Mouse (Mus musculus) forebrain, embryonic 12.5 days (tissue): Measurements from ENCODE around the gene Pold4. TPM values are rescaled to one million over a fixed set of nuclear protein-coding genes. Genes with fewer than 3 reads are reported as not detected.

Experiments used
- ATAC-seq: fragments of 200-750 bp; cut with Nextera tagmentation; 2 replicates; pipeline ENCODE4 v1.8.0; 2017; ENCODE audit warnings: moderate TSS enrichment; ENCODE audit not compliant: low FRiP score
- H3K27ac ChIP-seq: fragments of 300-500 bp; sonication (generic); 2 replicates; pipeline ENCODE4 v1.5.1; 2016; ENCODE audit warnings: mild to moderate bottlenecking
- H3K27me3 ChIP-seq: fragments of 300-500 bp; sonication (generic); 2 replicates; pipeline ENCODE4 v1.6.1; 2016; ENCODE audit warnings: mild to moderate bottlenecking
- H3K36me3 ChIP-seq: fragments of 300-500 bp; sonication (generic); replicated peaks from 2 replicates; pipeline ENCODE4 v1.6.1; 2016; ENCODE audit warnings: mild to moderate bottlenecking
- H3K4me1 ChIP-seq: fragments of 300-500 bp; sonication (generic); 2 replicates; pipeline ENCODE4 v1.6.1; 2016
- H3K4me2 ChIP-seq: fragments of 300-500 bp; sonication (generic); 2 replicates; pipeline ENCODE4 v1.6.1; 2016; ENCODE audit warnings: mild to moderate bottlenecking, moderate library complexity
- H3K4me3 ChIP-seq: fragments of 300-500 bp; sonication (generic); replicated peaks from 2 replicates; pipeline ENCODE4 v1.5.1; 2016; ENCODE audit warnings: mild to moderate bottlenecking
- H3K9ac ChIP-seq: fragments of 300-500 bp; sonication (generic); 2 replicates; pipeline ENCODE4 v1.6.1; 2016; ENCODE audit warnings: mild to moderate bottlenecking
- H3K9me3 ChIP-seq: fragments of 300-500 bp; sonication (generic); 2 replicates; pipeline ENCODE4 v1.6.1; 2016
- WGBS: fragments of 180-500 bp; shearing (Covaris S2); methylation state at CpG from one replicate; pipeline ENCODE4 v1.1.7; 2016; 5-methylcytosine and 5-hydroxymethylcytosine counted together
- polyA plus RNA-seq: library from polyadenylated mRNA; unstranded; fragments of >200 nt; fragmentation: Nextera tagmentation; extraction: Ambion mirVana; gene quantifications from 2 replicates; pipeline ENCODE4 v1.2.1, GENCODE M21; 2016

The Pold4 gene
- polyA plus RNA-seq, 1 experiment from 2014 or later = 13.1 TPM

GRCm38 (mm10) chr19:4220957-4221743 is 10.5 kb upstream of the Pold4 start:
- Histone ChIP-seq H3K9ac (no peak overlapping the region), H3K27me3 (peaks cover 39% of the 10 kb centered on the region)
- WGBS = 54% methylated on average over 14 of the region's 14 CpGs

DNA sequence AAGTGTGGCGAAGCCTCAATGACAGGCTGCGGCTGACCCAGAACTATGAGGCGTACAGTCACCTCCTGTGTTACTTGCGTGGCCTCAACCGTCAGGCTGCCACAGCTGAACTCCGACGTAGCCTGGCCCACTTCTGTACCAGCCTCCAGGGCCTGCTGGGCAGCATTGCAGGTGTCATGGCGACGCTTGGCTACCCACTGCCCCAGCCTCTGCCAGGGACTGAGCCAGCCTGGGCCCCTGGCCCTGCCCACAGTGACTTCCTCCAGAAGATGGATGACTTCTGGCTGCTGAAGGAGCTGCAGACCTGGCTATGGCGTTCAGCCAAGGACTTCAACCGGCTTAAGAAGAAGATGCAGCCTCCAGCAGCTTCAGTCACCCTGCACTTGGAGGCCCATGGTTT is 9.5 kb upstream of the Pold4 start:
- no peak overlapping the region for H3K27ac ChIP-seq
- WGBS = 87% methylated on average over 11 of the region's 11 CpGs

More at GRCm38 (mm10) chr19:4220957-4221743, 10.5 kb upstream of the Pold4 start:
- H3K36me3 ChIP-seq = no peaks in the 10 kb centered on the region
- H3K9me3 ChIP-seq = no peaks in the 10 kb centered on the region
- no peak overlapping the region for H3K4me3 ChIP-seq
- H3K27ac ChIP-seq = no peak overlapping the region
- H3K4me1 ChIP-seq = peaks cover 10% of the 10 kb centered on the region
- no peak for ATAC-seq
- no peak overlapping the region for H3K4me2 ChIP-seq

DNA sequence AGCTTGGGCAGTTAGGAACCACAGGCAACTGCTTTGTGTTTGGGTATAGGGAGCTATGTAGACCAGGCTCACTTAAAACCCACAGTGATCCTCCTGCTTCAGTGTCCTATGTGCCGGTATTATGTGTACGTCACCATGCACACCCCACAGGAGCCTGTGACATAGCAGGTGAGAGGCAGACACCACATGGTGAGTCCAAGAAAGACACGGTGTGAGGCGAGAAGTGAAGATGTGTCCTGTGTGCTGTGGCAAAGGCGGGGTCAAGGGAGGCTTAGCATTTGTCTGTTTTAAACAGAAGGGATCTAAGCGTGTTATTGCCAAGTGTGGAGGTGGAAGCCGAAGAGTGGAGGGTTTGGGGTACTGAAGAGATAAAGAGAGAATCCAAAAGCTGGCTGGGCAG is 4.9 kb upstream of the Pold4 start:
- Histone ChIP-seq H3K9ac (no peak overlapping the region), H3K4me3 (no peak overlapping the region), H3K4me1 (peaks cover 4% of the 10 kb centered on the region; the same call in 1 of the 2 replicates), H3K27me3 (peaks cover 35% of the 10 kb centered on the region), H3K4me2 (no peak overlapping the region), H3K36me3 (no peaks in the 10 kb centered on the region), H3K27ac (no peak overlapping the region), H3K9me3 (no peaks in the 10 kb centered on the region)
- 87% methylated on average over 7 of the region's 7 CpGs for WGBS
- no peak for ATAC-seq

More for the DNA sequence above, 9.5 kb upstream of the Pold4 start:
- Histone ChIP-seq H3K4me3 (no peak overlapping the region), H3K4me2 (no peak overlapping the region), H3K36me3 (no peaks in the 10 kb centered on the region), H3K4me1 (peaks cover 3% of the 10 kb centered on the region), H3K27me3 (peaks cover 29% of the 10 kb centered on the region), H3K9me3 (no peaks in the 10 kb centered on the region), H3K9ac (no peak overlapping the region)
- no peak for ATAC-seq

GRCm38 (mm10) chr19:4227446-4227845 is 4.3 kb upstream of the Pold4 start:
- Histone ChIP-seq H3K9me3 (no peaks in the 10 kb centered on the region), H3K27ac (no peak overlapping the region), H3K9ac (no peak overlapping the region), H3K27me3 (peaks cover 29% of the 10 kb centered on the region), H3K4me2 (no peak overlapping the region), H3K4me3 (no peak overlapping the region), H3K36me3 (no peaks in the 10 kb centered on the region), H3K4me1 (peaks cover 10% of the 10 kb centered on the region)
- 65% methylated on average over 5 of the region's 5 CpGs for WGBS
- ATAC-seq = no peak

- Histone ChIP-seq H3K4me1 (peaks cover 12% of the 10 kb centered on the region), H3K27me3 (peaks cover 34% of the 10 kb centered on the region), H3K36me3 (no peaks in the 10 kb centered on the region), H3K4me2 (no peak overlapping the region), H3K9ac (0 out of 2 replicates have a peak overlapping the region, but pooled peaks have one; percentile 0), H3K27ac (no peak overlapping the region), H3K9me3 (no peaks in the 10 kb centered on the region), H3K4me3 (no peak overlapping the region)
- peak; percentile 34; the same call in 1 of the 2 replicates for ATAC-seq
- 21% methylated on average over 8 of the region's 8 CpGs for WGBS
These were observed 3.6 kb upstream of the Pold4 start for GRCm38 (mm10) chr19:4227894-4228678.

- Histone ChIP-seq H3K36me3 (no peaks in the 10 kb centered on the region), H3K27me3 (peaks cover 37% of the 10 kb centered on the region), H3K9me3 (no peaks in the 10 kb centered on the region), H3K9ac (no peak overlapping the region), H3K4me3 (no peak overlapping the region), H3K27ac (no peak overlapping the region), H3K4me2 (no peak overlapping the region), H3K4me1 (peaks cover 12% of the 10 kb centered on the region)
- 74% methylated on average over 4 of the region's 4 CpGs for WGBS
- no peak for ATAC-seq
These were observed 2.8 kb upstream of the Pold4 start for GRCm38 (mm10) chr19:4228891-4229290.

DNA sequence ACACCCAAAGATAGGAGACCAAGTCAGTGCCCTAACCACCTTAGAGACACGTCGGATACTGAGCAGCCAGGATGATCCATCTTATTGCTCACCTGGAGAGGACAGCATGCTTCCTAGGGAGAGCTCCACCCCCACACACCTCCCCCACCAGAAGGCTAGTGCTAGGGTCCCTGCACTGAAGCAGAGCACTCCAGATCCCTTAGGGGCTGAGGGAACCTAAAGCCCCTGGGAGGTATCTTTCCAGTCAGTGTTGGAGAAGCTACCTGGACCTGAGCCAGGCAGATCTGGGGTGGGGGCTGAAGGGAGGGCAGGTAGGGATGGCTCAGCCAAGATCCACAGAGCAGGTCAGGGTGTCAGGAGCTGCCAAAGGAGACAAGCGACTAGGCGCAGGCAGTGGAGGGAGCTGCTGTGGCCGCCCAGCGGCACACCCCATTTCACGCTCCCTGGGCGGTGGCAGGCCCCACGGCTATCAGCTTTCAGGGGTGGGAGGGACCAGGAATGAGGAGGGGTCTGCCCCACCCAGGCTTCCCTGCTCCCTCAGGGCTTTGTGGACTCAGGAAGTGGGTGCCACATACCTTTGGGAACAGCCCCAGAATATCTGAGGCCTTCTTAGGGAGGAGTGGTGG is 2.1 kb upstream of the Pold4 start:
- no peaks in the 10 kb centered on the region for H3K9me3 ChIP-seq
- H3K4me3 ChIP-seq = no peak overlapping the region
- H3K27ac ChIP-seq = no peak overlapping the region
- peaks cover 37% of the 10 kb centered on the region for H3K27me3 ChIP-seq
- no peak for ATAC-seq
- no peak overlapping the region for H3K9ac ChIP-seq
- H3K4me2 ChIP-seq = no peak overlapping the region
- H3K36me3 ChIP-seq = no peaks in the 10 kb centered on the region
- peaks cover 12% of the 10 kb centered on the region for H3K4me1 ChIP-seq
- WGBS = 49% methylated on average over 9 of the region's 9 CpGs

- Histone ChIP-seq H3K27me3 (peaks cover 37% of the 10 kb centered on the region), H3K4me2 (no peak overlapping the region), H3K4me3 (no peak overlapping the region), H3K27ac (no peak overlapping the region), H3K9ac (no peak overlapping the region), H3K9me3 (no peaks in the 10 kb centered on the region), H3K4me1 (peaks cover 12% of the 10 kb centered on the region), H3K36me3 (no peaks in the 10 kb centered on the region)
- no peak for ATAC-seq
- WGBS = 72% methylated on average over 8 of the region's 8 CpGs
These were observed 1.3 kb upstream of the Pold4 start for GRCm38 (mm10) chr19:4230415-4230814.

GRCm38 (mm10) chr19:4232186-4232572 is 480 bp downstream of the Pold4 start:
- Histone ChIP-seq H3K9ac (peak overlapping the region; percentile 69), H3K4me1 (peaks cover 15% of the 10 kb centered on the region), H3K4me2 (peak overlapping the region; percentile 90), H3K27me3 (peaks cover 36% of the 10 kb centered on the region), H3K27ac (peak overlapping the region; percentile 67; the same call in 1 of the 2 replicates), H3K4me3 (peak overlapping the region; percentile 57), H3K36me3 (no peaks in the 10 kb centered on the region), H3K9me3 (no peaks in the 10 kb centered on the region)
- WGBS = 54% methylated on average over 2 of the region's 2 CpGs
- ATAC-seq = no peak

DNA sequence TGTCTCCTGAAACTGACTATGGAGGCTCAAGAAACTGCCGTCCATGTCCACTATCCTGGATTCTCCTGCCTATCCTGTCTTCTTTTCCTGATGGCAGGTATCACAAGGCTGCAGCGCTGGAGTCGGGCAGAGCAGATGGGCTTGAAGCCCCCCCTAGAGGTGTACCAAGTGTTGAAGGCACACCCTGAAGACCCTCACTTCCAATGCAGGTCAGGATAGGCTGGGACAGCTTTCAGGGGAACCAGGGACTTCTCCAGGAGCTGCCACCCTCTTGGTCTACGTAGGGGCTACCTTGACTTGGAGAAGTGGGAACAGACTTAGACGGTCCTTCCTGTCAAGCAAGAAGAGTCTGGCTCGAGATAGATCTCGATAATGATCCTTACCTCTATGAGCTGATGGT is 952 bp downstream of the Pold4 start:
- Histone ChIP-seq H3K9ac (peak overlapping the region; percentile 69; the same call in 1 of the 2 replicates), H3K36me3 (no peaks in the 10 kb centered on the region), H3K4me3 (no peak overlapping the region), H3K9me3 (no peaks in the 10 kb centered on the region), H3K4me2 (peak overlapping the region; percentile 90; the same call in 1 of the 2 replicates), H3K27ac (no peak overlapping the region), H3K4me1 (peaks cover 15% of the 10 kb centered on the region), H3K27me3 (peaks cover 32% of the 10 kb centered on the region)
- 78% methylated on average over 7 of the region's 7 CpGs for WGBS
- ATAC-seq = no peak

- 85% methylated on average over 4 of the region's 4 CpGs for WGBS
- no peak for ATAC-seq
These were observed 2.8 kb downstream of the Pold4 start for GRCm38 (mm10) chr19:4234548-4234947.

DNA sequence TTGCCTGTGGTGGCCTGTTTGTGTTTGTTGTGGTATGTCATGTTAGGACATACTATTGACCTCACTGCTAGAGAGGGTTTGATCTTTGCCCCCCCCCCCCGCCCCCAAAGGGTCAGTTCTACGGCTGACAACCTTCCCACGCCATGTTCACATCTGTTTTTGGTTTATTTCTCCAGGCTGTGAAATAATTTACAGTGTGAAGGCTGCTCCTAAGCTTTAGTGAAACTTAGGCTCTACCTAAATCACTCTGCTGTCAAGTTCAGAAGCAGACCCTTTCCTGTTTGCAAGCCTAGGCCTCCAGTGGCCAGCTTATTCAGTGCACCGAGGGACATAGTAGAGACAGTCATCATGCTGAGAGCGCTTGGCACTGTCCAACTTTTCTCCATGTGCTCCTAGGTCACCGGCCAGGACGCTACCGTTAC is 8.6 kb downstream of the Pold4 start:
- Histone ChIP-seq H3K4me3 (no peak overlapping the region), H3K9ac (no peak overlapping the region)
- WGBS = 79% methylated on average over 8 of the region's 8 CpGs

More at GRCm38 (mm10) chr19:4234548-4234947, 2.8 kb downstream of the Pold4 start:
- H3K4me1 ChIP-seq = peaks cover 15% of the 10 kb centered on the region
- H3K9ac ChIP-seq = no peak overlapping the region
- H3K27ac ChIP-seq = no peak overlapping the region
- no peaks in the 10 kb centered on the region for H3K9me3 ChIP-seq
- peaks cover 19% of the 10 kb centered on the region for H3K27me3 ChIP-seq
- H3K36me3 ChIP-seq = no peaks in the 10 kb centered on the region
- no peak overlapping the region for H3K4me3 ChIP-seq
- H3K4me2 ChIP-seq = no peak overlapping the region

More for the DNA sequence above, 8.6 kb downstream of the Pold4 start:
- Histone ChIP-seq H3K4me1 (peaks cover 3% of the 10 kb centered on the region; the same call in 1 of the 2 replicates), H3K27ac (no peak overlapping the region), H3K36me3 (no peaks in the 10 kb centered on the region), H3K27me3 (no peaks in the 10 kb centered on the region), H3K9me3 (no peaks in the 10 kb centered on the region), H3K4me2 (no peak overlapping the region)
- ATAC-seq = no peak
